Mouse (Mus musculus): ENCODE data around the gene 3110040M04Rik.

DNA sequence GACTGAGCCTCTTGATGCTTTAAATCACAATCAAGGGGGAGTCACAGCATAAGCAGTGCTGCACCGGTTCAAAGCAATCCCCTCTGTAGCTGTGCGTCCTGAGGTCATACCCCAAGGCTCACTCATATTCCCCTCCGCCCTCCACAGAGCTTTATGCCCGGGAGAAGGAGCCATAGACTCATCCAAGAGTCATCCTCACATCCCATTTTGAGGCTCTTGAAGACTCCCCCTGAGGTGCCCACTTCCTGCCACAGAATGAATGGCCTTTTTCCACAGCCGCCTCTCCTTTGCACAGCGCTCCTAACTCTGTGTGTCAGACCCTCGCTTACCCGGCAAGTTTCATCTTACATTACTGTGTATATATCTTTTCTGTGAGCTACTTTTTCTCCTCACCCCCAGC is 23.6 kb downstream of the 3110040M04Rik start:
- TF ChIP-seq CTCF (IDR thresholded peaks at IDR 0.05; ENCODE audit: low read depth, low read length): no peak
- TF ChIP-seq POLR2A (IDR thresholded peaks at IDR 0.05; ENCODE audit: borderline replicate concordance, low read depth, low read length): no peak

Data from bone marrow macrophage, adult 2 months (primary cell).